Mouse (Mus musculus): Measurements from ENCODE around the gene Ttf2. TPM values are rescaled to one million over a fixed set of nuclear protein-coding genes. Genes with fewer than 3 reads are reported as not detected.

The Ttf2 gene
- 10 to 100 TPM; 15.1 to 16.5 TPM for total RNA-seq (2021)
- long read RNA-seq, experiment 1, full-length matches to known transcripts, result 3 of 5 reads
- long read RNA-seq, experiment 1, partial matches to known transcripts, result 2 of 5 reads
- long read RNA-seq, experiment 1, other reads (novel, unspliced or antisense), result 0 of 5 reads
- long read RNA-seq, experiment 2, full-length matches to known transcripts, result 7 of 21 reads
- long read RNA-seq, experiment 2, partial matches to known transcripts, result 10 of 21 reads
- long read RNA-seq, experiment 2, other reads (novel, unspliced or antisense), result 4 of 21 reads

DNA sequence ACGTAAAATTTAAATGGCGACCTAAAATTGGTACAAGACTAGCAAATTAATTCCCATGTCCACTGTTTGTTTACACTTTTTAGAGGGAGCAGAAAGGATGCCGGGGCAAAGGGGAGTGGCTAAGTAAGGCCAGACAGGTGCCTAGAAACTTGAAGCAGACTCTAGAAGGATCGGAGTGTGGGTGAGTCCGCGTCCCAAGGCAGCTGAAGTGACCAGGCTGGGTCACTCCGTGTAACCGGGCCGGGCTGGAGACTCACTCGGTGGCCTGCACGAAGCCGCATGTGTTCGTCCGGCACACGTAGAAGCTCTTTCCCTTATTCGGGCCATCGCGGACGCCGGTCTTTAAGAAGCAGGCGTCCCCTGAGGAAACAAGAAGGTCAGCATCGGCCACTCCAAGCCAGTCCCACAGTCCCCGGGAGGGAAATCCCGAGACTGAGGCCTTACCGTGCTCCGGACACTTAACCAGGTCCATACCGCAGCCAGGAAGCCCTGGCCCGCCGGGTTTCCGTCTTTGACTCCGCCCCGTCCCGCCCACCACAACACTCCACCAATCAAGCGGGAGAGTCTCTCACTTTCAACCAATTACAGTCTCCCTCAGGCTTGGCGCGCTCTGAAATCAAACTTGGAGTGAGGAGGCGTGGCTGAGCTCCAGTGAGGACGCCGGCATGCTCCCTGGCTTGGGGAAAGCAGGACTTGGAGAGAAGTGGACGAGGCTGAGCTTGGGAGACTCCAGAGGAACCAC lies at the start of gene Ttf2:
Gene Ttf2 (minus strand): TSS at position 488 of the 742 bp plus-strand sequence.
- peak; percentile 78 to 90 for DNase-seq (ENCODE audit: low spot score in 2 of 2)

DNA sequence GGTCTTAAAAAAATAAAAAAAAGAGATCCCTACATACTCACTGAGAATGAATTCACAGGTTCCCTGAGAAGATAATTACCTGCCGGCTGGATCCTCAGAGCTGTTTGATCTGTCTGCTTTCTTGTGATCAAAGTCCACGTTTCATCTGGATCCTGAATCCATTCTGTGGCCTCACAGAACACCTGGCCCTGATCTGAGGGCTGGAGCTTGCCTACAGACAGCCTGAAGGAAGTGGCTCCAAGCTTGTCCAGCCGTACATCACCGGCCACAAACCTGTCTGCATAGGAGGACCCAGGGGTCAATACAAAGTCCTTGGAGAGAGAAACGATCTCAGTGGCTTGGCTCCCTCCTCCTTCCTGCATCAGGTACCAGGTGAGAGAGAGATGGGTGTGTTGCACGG lies 49.0 kb upstream of the Ttf2 start:
- no peak for DNase-seq (ENCODE audit: low spot score in 2 of 2)

DNA sequence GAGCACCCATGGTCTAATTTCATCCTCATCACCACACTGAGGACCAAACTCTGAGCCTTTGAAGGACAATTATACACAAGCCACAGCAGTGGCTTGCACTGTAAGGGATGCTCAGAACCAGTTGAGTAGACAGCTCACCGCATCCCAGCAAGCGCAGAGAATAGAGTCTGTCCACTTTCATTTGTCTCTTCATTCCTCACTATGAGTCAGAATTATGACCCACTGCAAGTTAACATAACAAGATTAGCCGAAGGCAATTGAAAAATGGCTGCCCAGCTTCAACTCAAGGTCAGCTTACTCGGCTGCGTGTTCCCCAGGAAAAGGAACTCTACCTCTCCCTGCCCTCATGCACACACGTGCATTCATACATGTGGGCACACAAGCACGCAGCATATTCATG lies 46.6 kb upstream of the Ttf2 start:
- no peak for DNase-seq (ENCODE audit: low spot score in 2 of 2)

DNA sequence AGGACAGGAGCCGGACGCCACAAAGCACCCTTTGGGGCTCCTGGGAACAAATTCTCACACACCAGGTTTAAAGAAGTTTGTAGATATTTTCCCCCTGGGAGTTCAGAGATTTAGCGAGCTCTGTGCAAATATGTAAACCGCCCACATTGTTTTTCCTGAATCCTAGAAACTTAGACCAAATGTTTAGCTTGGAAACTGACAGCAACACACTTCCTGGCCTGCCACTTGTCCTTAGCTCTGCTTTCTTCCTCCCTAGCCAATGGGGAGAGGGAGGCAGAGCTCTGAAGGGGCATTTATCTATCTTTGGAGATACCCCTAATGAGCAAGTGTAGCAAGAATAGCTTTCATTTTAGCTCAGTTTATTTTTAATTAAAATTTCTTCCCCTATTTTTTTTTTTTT lies 45.8 kb upstream of the Ttf2 start:
- DNase-seq (ENCODE audit: low spot score in 2 of 2), result no peak

DNA sequence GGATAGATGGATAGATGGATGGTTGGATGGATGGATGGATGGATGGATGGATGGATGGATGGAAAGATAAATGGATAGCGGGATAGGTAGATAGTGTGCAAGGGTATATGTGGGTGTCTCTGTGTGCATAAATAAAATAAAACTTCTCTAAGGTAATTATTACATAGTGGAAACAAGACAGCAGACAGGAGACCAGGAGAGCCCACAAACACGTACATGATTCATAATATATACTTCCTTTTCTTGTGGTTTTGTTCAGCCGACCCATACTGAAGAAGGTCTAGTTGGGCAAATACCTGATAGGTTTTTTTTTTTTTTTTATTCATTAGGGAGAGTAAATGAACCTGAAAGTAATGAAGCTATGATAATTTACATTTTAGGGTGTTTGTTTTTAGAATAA lies 44.1 kb upstream of the Ttf2 start:
- DNase-seq (ENCODE audit: low spot score in 2 of 2), result no peak

DNA sequence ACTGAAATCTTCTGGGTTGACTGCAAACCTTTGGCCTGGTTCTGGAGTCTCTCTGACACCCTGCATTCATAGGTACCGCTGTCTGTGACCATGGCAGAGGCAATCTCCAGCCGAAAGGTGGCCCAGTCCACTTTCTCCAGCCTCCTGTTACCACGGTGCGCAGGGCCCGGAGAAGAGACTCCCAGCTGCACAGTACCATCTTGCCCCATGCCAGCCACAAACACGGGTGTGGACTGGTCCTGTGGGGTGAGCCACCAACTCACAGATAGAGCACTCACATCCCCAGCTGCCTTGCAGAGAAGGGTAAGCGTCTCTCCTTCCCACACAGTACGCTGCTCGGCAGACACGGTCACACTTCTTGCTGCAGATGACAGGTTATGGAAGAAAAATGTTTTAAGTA lies 43.5 kb upstream of the Ttf2 start:
- no peak for DNase-seq (ENCODE audit: low spot score in 2 of 2)

DNA sequence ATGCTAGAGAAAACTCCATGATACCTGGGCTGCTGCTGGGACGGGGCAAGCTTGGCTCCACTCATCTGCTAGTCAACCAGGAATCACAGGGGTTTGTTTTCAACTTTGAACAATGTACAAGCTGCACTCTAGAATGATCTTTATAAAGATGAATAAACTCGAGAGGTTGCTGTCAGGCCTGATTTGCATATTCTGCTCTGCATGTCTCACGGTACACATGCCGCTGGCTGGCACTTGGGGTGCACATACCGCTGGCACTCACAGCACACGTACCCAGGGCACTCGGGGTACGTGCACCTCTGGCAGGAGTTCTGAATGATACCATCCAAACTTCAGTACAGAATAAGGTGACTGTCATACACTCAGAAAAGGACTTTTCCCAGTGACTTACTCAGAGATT lies 43.1 kb upstream of the Ttf2 start:
- no peak for DNase-seq (ENCODE audit: low spot score in 2 of 2)

DNA sequence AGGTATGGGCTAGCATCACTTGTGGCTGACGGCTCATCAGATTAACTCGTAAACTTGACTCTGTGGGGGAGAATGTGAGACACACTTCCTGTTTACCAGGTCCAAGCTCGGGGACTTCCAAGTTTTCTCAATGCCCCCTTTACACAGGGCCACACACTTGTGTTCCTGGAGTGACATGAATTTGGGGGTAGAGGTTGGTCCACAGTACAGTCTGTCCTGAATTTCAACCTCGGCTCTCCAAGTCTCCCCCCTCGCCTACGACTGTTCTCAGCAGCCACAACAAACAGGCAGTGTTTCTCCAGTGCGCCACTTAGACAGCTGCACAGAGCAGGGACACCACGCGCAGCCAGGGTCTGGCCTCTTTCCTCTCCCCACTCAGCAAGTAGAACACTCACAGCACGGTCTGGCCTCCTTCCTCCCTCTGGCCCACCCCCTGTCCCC lies 42.7 kb upstream of the Ttf2 start:
- DNase-seq (ENCODE audit: low spot score in 2 of 2), result no peak

DNA sequence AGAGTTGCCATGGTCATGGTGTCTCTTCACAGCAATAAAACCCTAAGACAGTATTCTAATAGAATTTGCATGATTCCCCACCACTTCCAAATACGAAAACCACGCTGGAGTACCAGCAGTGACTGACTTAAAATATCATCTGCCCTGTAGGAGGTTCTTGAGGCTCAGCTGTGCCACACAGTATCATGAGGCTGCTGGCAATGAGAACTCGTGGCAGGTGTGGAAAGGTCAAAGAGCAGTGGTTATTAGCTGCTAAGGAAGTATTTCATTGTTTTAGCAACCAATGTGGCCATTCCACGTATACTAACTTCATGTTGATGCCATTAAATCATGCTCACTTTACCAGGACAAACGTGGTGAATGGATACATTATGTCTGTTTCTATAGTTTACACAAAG lies 41.7 kb upstream of the Ttf2 start:
- DNase-seq (ENCODE audit: low spot score in 2 of 2), result no peak

DNA sequence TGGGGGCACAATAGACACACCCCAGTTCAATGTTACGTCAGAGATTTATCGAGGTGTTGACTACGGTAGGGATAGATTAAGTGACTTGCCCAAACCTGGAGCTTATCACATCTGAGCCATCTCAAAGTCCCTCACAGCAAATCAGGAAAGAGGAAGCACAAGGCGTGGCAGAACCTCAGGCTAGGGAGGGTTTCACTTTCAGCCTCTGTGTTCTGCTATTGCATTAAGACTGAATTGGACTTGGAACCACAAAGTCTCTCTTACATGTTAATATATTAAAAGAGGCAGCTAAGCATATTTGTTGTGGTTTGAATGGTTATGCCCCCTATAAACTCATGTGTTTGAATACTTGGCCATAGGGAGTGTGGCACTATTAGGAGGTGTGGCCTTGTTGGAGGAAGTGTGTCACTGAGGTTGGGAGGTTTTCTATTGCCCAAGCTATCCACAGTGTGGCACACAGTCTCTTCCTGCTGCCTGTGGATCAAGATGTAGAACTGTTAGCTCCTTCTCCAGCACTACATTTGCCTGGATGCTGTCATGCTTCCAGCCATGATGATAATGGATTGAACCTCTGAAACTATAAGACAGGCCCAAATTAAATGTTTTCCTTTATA lies 41.2 kb upstream of the Ttf2 start:
- no peak for DNase-seq (ENCODE audit: low spot score in 2 of 2)

DNA sequence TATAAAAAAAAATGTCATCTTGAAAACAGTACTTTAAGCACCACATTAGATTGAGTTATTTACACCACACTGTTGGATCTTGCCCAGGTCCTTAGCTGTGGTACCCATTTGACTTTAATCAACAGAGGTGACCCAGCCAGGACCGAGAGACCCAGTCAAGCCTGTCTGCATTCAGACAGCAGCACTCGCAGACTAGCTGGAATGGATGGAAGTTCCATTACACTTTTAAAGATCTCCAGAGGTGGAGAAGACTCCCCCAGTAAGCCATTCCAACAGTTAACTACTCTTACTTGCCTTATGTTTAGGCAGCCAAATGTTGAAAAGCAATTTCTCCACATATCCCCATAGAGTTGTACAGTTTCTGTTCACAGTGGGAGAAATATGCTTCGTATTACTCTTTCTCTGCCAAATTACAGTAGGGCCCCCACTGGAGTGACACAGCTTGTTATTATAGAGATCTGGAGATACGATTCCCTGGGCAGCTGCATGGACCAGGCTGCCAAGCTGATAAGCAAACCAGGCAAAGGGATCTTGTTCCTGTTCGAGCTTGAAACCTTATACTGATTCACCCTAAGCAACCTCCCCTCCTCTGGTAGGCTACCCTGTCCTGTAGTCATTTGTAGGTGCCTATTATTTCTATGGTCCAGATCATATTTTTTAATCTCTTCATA lies 37.8 kb upstream of the Ttf2 start:
- DNase-seq (ENCODE audit: low spot score in 2 of 2), result no peak

DNA sequence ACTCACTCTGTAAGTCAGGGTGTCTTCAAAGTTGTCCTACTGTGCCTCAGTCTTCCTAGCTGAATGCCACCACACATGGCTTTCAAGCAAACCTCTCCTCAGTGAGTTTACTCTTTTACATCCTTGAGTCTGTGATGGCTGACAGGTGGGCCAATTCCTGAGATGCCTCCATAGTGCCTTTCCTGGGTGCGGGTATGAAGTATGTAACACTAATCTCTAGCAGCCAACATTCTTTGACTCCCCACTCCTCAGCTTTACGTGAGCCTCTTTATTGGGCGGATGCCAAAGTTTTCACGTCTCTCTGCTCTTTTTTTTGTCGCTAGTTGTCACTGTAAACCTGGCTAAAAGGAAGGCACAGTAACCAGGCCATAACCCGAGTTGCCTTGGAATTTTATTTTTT lies 35.9 kb upstream of the Ttf2 start:
- DNase-seq (ENCODE audit: low spot score in 2 of 2), result no peak

DNA sequence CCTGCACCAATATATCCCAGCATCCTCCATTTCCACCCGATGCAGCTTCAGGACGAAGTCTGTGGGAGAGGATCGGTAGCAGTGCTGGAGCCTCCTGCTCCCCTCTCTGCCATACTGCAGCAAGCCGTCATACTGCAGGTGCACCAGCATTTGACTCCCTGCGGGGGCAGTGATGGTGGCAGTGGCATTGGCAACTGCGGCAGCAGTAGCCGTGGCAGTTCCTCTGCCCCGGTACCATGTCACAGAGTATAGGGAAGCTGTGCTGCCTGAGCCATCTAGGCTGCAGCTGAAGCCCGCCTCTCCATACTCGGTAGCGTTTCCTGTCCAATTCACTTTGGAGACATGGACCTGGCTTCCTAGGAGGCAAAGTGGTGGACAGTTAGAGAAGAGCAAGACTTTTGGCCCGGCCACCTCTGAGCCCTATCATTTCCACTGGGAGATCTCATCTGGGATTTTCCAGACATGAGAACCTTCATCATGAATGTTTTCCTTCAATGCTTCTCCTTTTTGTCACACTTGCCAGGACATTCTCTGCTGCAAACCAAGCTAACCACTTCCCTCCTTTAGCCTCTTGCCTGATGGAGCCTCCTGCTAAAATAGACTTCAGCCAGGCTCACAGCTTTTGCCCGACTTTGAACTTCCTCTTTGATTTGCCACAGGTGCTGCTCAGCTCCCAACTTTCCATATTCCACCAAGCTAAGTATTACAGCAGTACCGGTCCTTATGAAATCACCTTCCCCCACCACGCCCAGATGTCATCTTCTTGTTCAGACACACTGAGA lies 34.3 kb upstream of the Ttf2 start:
- no peak for DNase-seq (ENCODE audit: low spot score in 2 of 2)

DNA sequence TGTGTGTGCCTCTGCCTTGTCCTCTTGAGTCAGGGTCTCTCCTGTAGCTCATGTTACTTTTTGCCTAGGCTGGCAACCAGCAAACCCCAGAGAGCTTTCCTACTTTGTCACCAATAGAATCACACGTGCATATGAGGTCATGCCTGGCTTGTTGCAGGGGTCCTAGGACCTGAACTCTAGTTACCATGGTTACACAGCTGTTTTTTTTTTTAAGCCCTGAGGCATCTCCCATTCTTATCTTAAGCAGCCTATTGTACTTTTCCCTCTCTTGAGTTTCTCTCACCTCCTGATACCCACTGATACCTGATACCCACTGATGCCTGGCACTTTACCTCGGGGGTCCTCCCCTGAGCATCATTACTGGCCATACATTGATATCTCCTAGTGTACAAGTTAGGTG lies 30.3 kb upstream of the Ttf2 start:
- no peak for DNase-seq (ENCODE audit: low spot score in 2 of 2)

DNA sequence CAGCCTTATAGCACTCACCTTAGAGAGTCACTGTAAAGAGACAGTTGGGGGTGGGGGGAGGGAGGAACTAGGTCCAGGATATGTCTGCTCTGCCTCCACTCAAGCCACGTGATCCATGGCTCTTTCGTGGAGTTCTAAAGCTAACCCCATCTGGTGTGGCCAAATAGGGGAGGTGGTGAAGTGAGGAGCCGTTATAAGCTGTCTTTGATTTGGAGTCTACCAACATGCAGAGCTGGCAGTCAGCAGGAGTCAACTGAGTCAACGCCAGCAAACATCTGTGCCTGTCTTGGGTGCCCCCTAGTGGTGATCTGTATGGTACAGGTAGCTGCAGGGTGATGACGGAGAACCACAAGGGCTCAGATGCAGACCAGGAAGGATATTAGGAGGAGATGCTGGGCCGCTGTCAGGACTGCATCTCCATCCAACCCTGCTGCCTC lies 29.5 kb upstream of the Ttf2 start:
- DNase-seq (ENCODE audit: low spot score in 2 of 2), result peak; percentile 27 to 52

DNA sequence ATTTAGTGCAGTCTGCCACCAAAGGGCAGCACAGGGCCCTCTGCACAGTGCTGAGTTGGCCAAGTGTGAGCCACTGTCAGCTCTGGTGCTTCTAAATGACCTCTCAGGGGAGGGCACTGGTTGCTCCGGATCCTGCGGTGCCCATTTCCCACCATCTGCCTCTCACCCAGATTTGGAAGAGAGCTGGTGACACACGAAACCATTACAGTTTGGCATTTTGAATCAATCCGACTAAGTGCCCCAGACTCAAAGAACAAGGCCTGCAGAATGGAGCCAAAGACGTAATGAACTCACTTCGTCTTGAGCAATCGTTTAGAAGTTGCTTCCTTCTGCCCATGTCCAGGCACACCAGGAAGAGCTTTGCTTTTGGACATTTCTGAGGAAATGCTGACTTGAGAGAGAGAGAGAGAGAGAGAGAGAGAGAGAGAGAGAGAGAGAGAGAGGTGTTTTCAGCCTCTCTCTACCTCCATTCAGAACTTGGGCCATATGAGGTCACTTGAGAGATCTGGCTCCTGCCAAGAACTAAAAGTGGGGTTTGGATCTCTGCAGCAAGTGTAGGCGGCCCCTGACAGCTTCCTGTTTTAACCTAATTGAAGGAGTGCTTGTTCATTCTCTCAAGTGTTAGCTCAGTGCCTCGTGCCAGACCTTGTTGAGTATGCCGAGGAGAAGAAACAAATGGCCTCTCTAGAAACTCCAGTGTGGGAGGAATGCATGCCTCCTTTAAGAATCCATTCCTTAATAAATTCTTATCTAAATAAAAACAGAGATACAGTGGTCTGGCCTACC lies 28.5 kb upstream of the Ttf2 start:
- no peak for DNase-seq (ENCODE audit: low spot score in 2 of 2)

DNA sequence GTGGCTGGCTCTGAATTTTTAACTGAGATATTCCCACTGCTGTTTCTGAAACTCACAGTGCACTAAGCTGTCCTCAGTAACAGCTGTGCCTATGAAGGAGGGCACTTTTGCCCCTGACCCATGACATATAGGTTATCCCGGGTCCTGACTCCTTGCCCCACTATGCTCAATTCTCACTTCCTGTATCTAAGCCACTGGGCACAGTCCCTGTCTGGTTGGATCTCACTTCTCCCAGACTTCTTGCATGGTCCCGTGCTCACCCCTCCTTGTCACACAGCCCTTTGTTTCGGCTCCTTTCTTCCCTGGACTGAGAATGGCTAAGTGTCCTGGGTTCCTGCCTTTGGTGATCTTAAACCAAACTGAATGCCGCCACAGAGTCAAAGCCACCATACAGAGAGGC lies 24.8 kb upstream of the Ttf2 start:
- no peak for DNase-seq (ENCODE audit: low spot score in 2 of 2)

DNA sequence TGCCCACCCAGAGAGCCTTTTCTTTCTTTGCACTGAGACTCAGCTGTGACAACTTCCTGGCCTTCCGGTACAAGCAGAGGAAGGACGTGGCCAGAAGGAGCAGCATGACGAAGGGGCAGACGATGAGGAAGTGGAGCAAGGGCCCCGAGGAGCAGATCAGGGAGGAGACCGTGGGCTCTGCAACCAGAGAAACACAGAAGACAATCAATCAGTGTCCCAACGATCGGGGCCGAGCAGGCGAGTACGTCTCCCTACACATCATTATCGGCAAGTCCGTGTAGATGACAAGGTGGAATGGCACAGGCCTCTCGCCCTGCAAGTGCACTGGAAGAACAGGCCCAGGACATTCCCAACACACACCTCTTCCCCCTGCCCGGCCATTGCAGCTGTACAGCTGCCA lies 24.3 kb upstream of the Ttf2 start:
- DNase-seq (ENCODE audit: low spot score in 2 of 2), result no peak

DNA sequence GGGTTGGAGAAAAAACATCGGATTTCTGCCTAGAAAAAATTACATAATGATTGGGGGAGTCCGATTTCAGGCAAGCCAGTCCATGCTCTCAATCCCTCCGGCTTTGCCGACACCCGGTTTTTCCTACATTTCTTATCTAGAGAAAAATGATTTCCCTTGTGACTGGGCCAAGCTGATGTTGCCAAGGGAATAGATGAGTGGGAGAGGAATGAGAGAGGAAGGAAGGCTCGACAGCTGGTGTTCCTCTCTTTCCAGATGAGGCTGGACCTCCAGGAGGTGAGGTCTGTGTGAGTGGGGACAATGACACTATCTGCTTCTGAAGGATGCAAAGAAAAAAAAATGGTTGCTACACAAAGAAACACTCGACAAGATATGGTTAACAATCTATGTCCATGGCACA lies 23.7 kb upstream of the Ttf2 start:
- DNase-seq (ENCODE audit: low spot score in 2 of 2), result no peak

DNA sequence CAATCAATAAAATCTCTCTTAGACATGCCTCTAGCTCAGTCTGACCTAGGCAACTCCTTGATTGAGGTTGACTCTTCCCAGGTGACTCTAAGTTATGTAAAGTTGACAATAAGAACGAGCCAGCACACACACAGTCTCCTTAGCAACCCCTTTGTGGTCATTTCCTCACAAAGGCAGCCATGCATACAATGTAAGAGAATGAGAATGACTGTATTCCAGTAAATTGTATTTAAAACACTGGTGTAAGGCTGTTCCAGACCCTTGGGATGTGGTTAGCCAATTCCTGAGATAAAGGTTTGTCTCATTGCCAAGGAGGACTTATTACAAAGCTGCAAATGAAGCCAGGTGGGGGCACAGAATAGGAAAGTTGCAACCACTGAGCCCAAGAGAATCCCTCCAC lies 20.8 kb upstream of the Ttf2 start:
- no peak for DNase-seq (ENCODE audit: low spot score in 2 of 2)

All from adrenal gland, postnatal 4 days (tissue).